Mouse (Mus musculus): Measurements from ENCODE around the gene Gm47959. TPM values are rescaled to one million over a fixed set of nuclear protein-coding genes. Genes with fewer than 3 reads are reported as not detected.

Gm47959 gene
- polyA plus RNA-seq, 1 experiment from 2014 or later, result not detected

DNA sequence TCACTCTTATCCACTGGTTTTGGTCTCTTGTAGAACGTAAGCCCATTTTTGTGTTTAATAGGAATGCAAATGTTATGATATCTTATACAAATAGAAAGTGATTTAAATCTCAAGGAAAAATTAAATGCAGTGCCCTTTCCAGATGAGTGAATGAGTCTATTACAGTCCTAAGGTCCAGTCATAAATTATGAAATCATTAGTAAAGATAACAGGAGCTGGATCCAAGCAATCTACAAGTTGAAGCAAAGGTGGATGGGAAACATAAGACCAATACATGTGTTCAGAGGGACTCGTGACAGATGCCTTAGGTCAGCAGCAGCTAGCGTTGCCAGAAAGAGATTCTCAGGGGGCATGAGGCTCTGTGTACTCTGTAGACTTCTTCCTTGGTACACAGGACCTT, 8.8 kb upstream of the Gm47959 start:
- no peaks in the 10 kb centered on the region for H3K9me3 ChIP-seq
- no peaks in the 10 kb centered on the region for H3K36me3 ChIP-seq (replicated peaks)
- no peaks in the 10 kb centered on the region for H3K27me3 ChIP-seq (replicated peaks)
- 78% methylated on average over 3 of the region's 3 CpGs for WGBS
- no peak overlapping the region for H3K9ac ChIP-seq
- H3K4me1 ChIP-seq, result no peaks in the 10 kb centered on the region
- no peak overlapping the region for H3K4me2 ChIP-seq
- no peak overlapping the region for H3K27ac ChIP-seq
- no peak for ATAC-seq (replicated peaks)
- H3K4me3 ChIP-seq, result no peak overlapping the region

- Histone ChIP-seq H3K4me1 (no peaks in the 10 kb centered on the region), H3K27me3 (replicated peaks) (no peaks in the 10 kb centered on the region), H3K27ac (no peak overlapping the region), H3K4me3 (no peak overlapping the region), H3K9ac (no peak overlapping the region), H3K36me3 (replicated peaks) (no peaks in the 10 kb centered on the region), H3K4me2 (no peak overlapping the region), H3K9me3 (no peaks in the 10 kb centered on the region)
- WGBS, result 86% methylated on average over 6 of the region's 6 CpGs
- no peak for ATAC-seq (replicated peaks)
Measured at GRCm38 (mm10) chr1:82992093-82992492, 8.3 kb upstream of the Gm47959 start.

DNA sequence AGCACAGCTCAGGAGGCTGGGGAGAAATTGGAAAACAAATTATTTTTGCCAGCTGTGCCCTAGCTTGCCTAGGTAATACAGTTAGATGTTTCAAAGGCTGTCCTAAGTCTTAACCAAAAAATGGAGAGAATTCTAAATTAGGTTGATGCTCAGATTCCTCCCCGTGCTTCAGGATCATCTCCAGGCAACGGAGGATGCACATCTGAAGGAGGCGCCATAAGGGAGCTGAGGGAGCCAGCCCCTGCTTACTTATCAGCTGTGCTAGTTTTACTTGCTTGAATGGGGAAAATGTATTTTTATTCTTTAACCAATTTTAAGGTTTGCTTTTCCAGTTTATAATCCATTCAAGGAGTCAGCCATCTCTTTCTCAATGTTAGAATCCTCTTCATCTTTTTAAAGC, 6.4 kb upstream of the Gm47959 start:
- Histone ChIP-seq H3K4me1 (no peaks in the 10 kb centered on the region), H3K4me2 (no peak overlapping the region), H3K4me3 (no peak overlapping the region), H3K27ac (no peak overlapping the region), H3K36me3 (replicated peaks) (no peaks in the 10 kb centered on the region), H3K27me3 (replicated peaks) (no peaks in the 10 kb centered on the region), H3K9me3 (no peaks in the 10 kb centered on the region), H3K9ac (no peak overlapping the region)
- WGBS, result 80% methylated on average over 3 of the region's 3 CpGs
- no peak for ATAC-seq (replicated peaks)

GRCm38 (mm10) chr1:83006218-83007179, 6.2 kb downstream of the Gm47959 start:
- H3K4me1 ChIP-seq, result no peaks in the 10 kb centered on the region

DNA sequence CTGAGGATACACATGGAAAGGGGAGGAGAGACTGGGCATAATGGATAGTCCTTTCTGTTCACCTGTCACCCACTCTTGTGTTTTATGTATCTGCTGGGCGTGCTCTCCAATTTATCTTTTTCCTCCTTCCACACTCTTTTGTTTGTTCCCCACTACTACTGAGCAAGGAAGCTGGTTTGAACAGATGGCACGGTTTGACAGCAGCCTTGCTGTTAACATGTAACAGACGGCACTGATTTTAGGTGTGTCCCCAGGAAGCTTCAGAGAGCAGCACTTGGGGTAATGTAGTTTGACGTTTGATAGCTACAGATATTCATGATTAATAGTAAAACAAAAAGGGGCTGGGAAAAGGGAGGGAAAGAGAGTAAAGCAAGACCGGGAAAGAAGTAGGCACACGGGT, 7.1 kb downstream of the Gm47959 start:
- no peaks in the 10 kb centered on the region for H3K4me1 ChIP-seq
- H3K9ac ChIP-seq, result no peak overlapping the region
- H3K27ac ChIP-seq, result no peak overlapping the region
- 86% methylated on average over 6 of the region's 6 CpGs for whole genome bisulfite sequencing
- H3K9me3 ChIP-seq, result no peaks in the 10 kb centered on the region
- no peaks in the 10 kb centered on the region for H3K27me3 ChIP-seq (replicated peaks)
- no peaks in the 10 kb centered on the region for H3K36me3 ChIP-seq (replicated peaks)
- no peak overlapping the region for H3K4me3 ChIP-seq
- no peak for ATAC-seq (replicated peaks)
- H3K4me2 ChIP-seq, result no peak overlapping the region

More at GRCm38 (mm10) chr1:83006218-83007179, 6.2 kb downstream of the Gm47959 start:
- ATAC-seq (replicated peaks), result no peak
- Histone ChIP-seq H3K27ac (no peak overlapping the region), H3K27me3 (replicated peaks) (no peaks in the 10 kb centered on the region), H3K9me3 (no peaks in the 10 kb centered on the region), H3K9ac (no peak overlapping the region), H3K4me2 (no peak overlapping the region), H3K36me3 (replicated peaks) (no peaks in the 10 kb centered on the region), H3K4me3 (no peak overlapping the region)
- 85% methylated on average over 8 of the region's 8 CpGs for WGBS

GRCm38 (mm10) chr1:83014477-83014876, 14.1 kb downstream of the Gm47959 start:
- no peak overlapping the region for H3K4me3 ChIP-seq
- no peak overlapping the region for H3K4me2 ChIP-seq
- no peaks in the 10 kb centered on the region for H3K9me3 ChIP-seq
- no peak for ATAC-seq (replicated peaks)
- WGBS, result 93% methylated on average over 3 of the region's 3 CpGs
- H3K27ac ChIP-seq, result no peak overlapping the region
- H3K4me1 ChIP-seq, result no peaks in the 10 kb centered on the region
- no peaks in the 10 kb centered on the region for H3K36me3 ChIP-seq (replicated peaks)
- no peak overlapping the region for H3K9ac ChIP-seq
- no peaks in the 10 kb centered on the region for H3K27me3 ChIP-seq (replicated peaks)

- Histone ChIP-seq H3K27ac (no peak overlapping the region), H3K27me3 (replicated peaks) (no peaks in the 10 kb centered on the region), H3K9me3 (no peaks in the 10 kb centered on the region), H3K4me3 (no peak overlapping the region), H3K36me3 (replicated peaks) (no peaks in the 10 kb centered on the region), H3K9ac (no peak overlapping the region), H3K4me1 (no peaks in the 10 kb centered on the region), H3K4me2 (no peak overlapping the region)
- ATAC-seq (replicated peaks), result no peak
- 90% methylated on average over 10 of the region's 10 CpGs for WGBS
Measured at GRCm38 (mm10) chr1:83015329-83015879, 15.1 kb downstream of the Gm47959 start.

GRCm38 (mm10) chr1:83016556-83016955, 16.2 kb downstream of the Gm47959 start:
- Histone ChIP-seq H3K27ac (no peak overlapping the region), H3K4me3 (no peak overlapping the region), H3K36me3 (replicated peaks) (no peaks in the 10 kb centered on the region), H3K4me1 (no peaks in the 10 kb centered on the region), H3K9ac (no peak overlapping the region), H3K27me3 (replicated peaks) (no peaks in the 10 kb centered on the region), H3K9me3 (no peaks in the 10 kb centered on the region), H3K4me2 (no peak overlapping the region)
- no peak for ATAC-seq (replicated peaks)
- WGBS, result 73% methylated on average over 1 of the region's 1 CpGs

DNA sequence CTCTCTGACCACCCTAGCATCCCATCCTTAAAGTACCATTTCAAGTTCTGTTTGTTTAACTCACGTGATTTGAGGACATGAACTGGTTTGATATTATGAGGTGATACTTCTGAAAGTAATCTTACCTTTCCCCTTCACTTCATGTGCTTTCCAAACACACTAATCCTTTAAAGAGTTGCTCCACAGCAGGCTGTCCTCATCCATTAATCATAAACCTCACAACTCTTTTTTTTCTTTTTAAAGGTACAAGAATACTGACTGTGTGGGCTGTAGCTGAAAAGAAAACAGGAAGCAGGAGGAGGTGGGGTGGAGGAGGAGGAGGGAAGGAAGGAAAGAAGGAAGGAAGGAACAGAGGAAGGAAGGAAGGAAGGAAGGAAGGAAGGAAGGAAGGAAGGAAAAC, 31.6 kb downstream of the Gm47959 start:
- ATAC-seq (replicated peaks), result no peak
- Histone ChIP-seq H3K9me3 (no peaks in the 10 kb centered on the region), H3K4me1 (no peaks in the 10 kb centered on the region), H3K4me3 (no peak overlapping the region), H3K4me2 (no peak overlapping the region), H3K27ac (no peak overlapping the region), H3K9ac (no peak overlapping the region), H3K36me3 (replicated peaks) (no peaks in the 10 kb centered on the region), H3K27me3 (replicated peaks) (no peaks in the 10 kb centered on the region)
- WGBS, result 33% methylated on average over 1 of the region's 1 CpGs

DNA sequence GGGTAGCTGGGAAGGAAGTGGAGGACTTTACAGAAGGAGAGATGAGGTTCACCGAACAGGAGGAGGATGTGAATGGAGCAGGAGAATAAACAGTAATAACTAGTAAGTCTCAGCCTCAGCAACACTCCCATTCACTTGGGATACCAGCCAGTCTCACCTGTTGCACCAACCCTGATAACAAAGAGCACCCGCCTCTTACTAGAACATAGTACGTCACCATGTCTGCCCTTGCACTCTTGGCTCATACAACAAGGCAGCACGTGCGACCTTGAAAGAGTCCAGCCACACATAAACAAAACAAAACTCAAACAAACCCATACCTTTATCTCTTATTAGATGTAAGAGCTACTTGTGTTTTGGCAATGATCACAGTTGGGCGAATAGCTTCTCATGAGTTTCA, 32.2 kb downstream of the Gm47959 start:
- ATAC-seq (replicated peaks), result no peak
- Histone ChIP-seq H3K36me3 (replicated peaks) (no peaks in the 10 kb centered on the region), H3K27me3 (replicated peaks) (no peaks in the 10 kb centered on the region), H3K9me3 (no peaks in the 10 kb centered on the region), H3K4me3 (no peak overlapping the region), H3K9ac (no peak overlapping the region), H3K27ac (no peak overlapping the region), H3K4me2 (no peak overlapping the region), H3K4me1 (0 out of 2 replicates have a peak, but pooled peaks cover under 1% of the 10 kb centered on the region)
- 93% methylated on average over 6 of the region's 6 CpGs for WGBS

DNA sequence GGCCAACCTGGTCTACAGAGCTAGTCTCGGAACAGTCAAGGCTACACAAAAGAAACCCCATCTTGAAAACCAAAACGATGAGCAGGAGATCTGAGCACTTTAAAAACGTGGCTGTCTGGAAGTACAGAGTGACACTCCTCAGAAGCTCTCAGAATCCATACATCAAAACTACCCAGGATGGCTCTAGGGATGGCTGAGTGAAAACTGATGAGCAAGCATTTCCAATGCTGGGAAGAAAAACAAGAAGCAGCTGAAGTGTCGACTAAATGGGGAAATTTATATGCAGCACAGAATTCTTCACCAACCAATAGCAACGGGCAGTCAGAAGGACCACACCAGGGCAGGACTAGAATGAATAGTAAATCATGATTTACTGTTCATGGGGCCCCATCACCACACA, 34.2 kb downstream of the Gm47959 start:
- 68% methylated on average over 5 of the region's 5 CpGs for WGBS
- H3K9ac ChIP-seq, result no peak overlapping the region
- no peaks in the 10 kb centered on the region for H3K9me3 ChIP-seq
- 0 out of 2 replicates have a peak, but pooled peaks cover 6% of the 10 kb centered on the region for H3K4me1 ChIP-seq
- H3K27me3 ChIP-seq (replicated peaks), result no peaks in the 10 kb centered on the region
- ATAC-seq (replicated peaks), result no peak
- no peak overlapping the region for H3K27ac ChIP-seq
- H3K36me3 ChIP-seq (replicated peaks), result no peaks in the 10 kb centered on the region
- H3K4me2 ChIP-seq, result no peak overlapping the region
- no peak overlapping the region for H3K4me3 ChIP-seq

DNA sequence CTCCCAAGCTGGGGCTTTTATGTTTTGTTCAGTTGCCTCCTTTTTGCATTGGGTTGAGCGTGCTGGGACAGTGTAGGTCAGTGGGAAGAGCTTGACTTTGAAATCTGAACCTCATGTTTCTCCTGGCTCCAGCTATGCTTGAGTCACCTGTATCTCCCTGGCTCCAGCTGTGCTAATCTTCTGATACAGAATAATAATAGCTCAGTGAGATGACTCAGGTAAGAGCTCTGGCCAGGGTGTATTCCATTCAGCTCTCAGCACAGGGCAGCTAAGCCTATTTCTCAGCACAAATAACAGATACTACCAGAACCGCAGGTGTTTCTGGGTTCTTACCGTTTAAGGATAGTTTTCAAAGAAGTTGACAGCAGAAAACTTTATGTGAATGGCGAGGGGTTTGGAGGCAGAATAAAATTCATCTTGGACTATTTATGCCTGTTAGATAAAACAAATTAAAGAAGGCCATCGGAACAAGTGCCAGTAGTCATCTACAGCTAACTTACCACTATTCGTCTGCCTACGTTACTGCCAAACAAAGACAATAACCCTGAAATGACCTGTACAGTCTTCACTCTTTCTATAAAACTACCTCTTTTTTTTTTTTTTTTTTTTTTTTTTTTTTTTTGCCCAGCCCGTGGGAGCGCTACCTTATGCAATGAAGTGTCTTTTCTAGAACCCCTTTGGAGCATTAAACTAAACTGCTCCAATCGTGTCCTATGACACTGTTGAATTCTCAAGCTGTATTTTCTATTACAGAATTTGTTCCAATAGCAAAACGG, 36.7 kb downstream of the Gm47959 start:
- H3K9ac ChIP-seq, result no peak overlapping the region
- no peaks in the 10 kb centered on the region for H3K27me3 ChIP-seq (replicated peaks)
- H3K27ac ChIP-seq, result no peak overlapping the region
- H3K36me3 ChIP-seq (replicated peaks), result no peaks in the 10 kb centered on the region
- no peak overlapping the region for H3K4me3 ChIP-seq
- 67% methylated on average over 11 of the region's 11 CpGs for WGBS
- H3K4me1 ChIP-seq, result 0 out of 2 replicates have a peak, but pooled peaks cover 6% of the 10 kb centered on the region
- H3K9me3 ChIP-seq, result no peaks in the 10 kb centered on the region
- H3K4me2 ChIP-seq, result peak overlapping the region; percentile 54; the same call in 1 of the 2 replicates
- ATAC-seq (replicated peaks), result no peak
